Mouse (Mus musculus) C2C12 (cell line): Measurements from ENCODE around the gene Cdk19. TPM values are rescaled to one million over a fixed set of nuclear protein-coding genes. Genes with fewer than 3 reads are reported as not detected.

ENCODE experiments used
- H3K27me3 ChIP-seq: one replicate; pipeline ENCODE4 v1.6.1; 2011; ENCODE audit not compliant: control insufficient read depth, insufficient read depth, insufficient read length
- H3K36me3 ChIP-seq: one replicate; pipeline ENCODE4 v1.6.1; 2011; ENCODE audit not compliant: control insufficient read depth, insufficient read depth
- H3K4me3 ChIP-seq: one replicate; pipeline ENCODE4 v1.5.1; 2011; ENCODE audit warnings: mild to moderate bottlenecking, control low read depth; ENCODE audit not compliant: poor library complexity, insufficient read depth, severe bottlenecking
- H3K79me2 ChIP-seq: one replicate; pipeline ENCODE4 v1.6.1; 2011; ENCODE audit not compliant: control insufficient read depth, insufficient read depth
- H3K79me3 ChIP-seq: one replicate; pipeline ENCODE4 v1.6.1; 2011; ENCODE audit warnings: low read depth, control low read depth
- H3ac ChIP-seq: one replicate; pipeline ENCODE3; 2011; ENCODE audit warnings: low read depth; ENCODE audit not compliant: control insufficient read depth, insufficient read length
- CEBPB ChIP-seq: IDR thresholded peaks from one replicate; pipeline ENCODE4 v1.6.1; 2011; ENCODE audit warnings: low read depth, mild to moderate bottlenecking, control low read depth, moderate library complexity
- CTCF ChIP-seq: IDR thresholded peaks from one replicate; pipeline ENCODE4 v1.5.1; 2011; ENCODE audit not compliant: control insufficient read depth, insufficient read depth, insufficient read length
- FOSL1 ChIP-seq: IDR thresholded peaks from one replicate; pipeline ENCODE4 v1.8.0; 2011; ENCODE audit warnings: mild to moderate bottlenecking, low read length; ENCODE audit not compliant: poor library complexity, insufficient read depth, severe bottlenecking
- MAX ChIP-seq: IDR thresholded peaks from one replicate; pipeline ENCODE4 v1.6.1; 2011; ENCODE audit warnings: mild to moderate bottlenecking, control low read depth
- MYOD1 ChIP-seq: IDR thresholded peaks from one replicate; pipeline ENCODE4 v1.6.1; 2011; ENCODE audit warnings: low read depth; ENCODE audit not compliant: control insufficient read depth, insufficient read length
- MYOG ChIP-seq: IDR thresholded peaks from one replicate; pipeline ENCODE4 v1.6.1; 2011; ENCODE audit not compliant: control insufficient read depth, insufficient read length; ENCODE audit errors: extremely low read depth
- USF1 ChIP-seq: IDR thresholded peaks from one replicate; pipeline ENCODE4 v1.6.1; 2011; ENCODE audit warnings: low read depth, mild to moderate bottlenecking, control low read depth, moderate library complexity
- polyA plus RNA-seq: library from polyadenylated mRNA; unstranded; fragments of >200 nt; fragmentation: generic; extraction: Trizol; gene quantifications from one replicate; pipeline ENCODE4 v1.2.1, GENCODE M21; 2012; ENCODE audit warnings: missing spikeins

Gene Cdk19
- polyA plus RNA-seq, 1 experiment: 3.9 TPM

GRCm38 (mm10) chr10:40328004-40328551 lies 11.3 kb upstream of the Cdk19 start:
- H3K79me3 ChIP-seq: no peaks in the 10 kb centered on the region
- no peaks in the 10 kb centered on the region for H3K27me3 ChIP-seq
- H3K79me2 ChIP-seq: no peaks in the 10 kb centered on the region
- H3K36me3 ChIP-seq: no peaks in the 10 kb centered on the region
- TF ChIP-seq CEBPB: no peak
- TF ChIP-seq CTCF: no peak
- no peak overlapping the region for H3K4me3 ChIP-seq
- no peak overlapping the region for H3ac ChIP-seq

DNA sequence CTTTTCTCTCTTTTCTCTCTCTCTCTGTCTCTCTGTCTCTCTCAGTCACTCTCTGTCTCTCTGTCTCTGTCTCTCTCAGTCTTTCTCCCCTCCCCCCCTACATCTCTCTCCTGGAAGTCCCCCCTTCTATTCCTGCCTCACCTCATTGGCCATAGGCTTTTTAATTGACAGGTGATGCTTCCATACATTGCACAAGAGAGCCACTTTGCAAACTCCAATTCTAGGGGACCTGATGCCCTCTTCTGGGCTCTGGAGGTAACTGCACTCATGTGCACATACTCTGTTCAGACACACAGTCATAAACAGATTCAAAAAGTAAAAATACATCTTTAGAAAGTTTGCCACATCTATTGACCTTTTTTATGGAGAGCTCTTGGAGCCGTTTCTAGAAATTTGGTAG lies 9.1 kb upstream of the Cdk19 start:
- no peak overlapping the region for H3ac ChIP-seq
- no peak overlapping the region for H3K4me3 ChIP-seq
- no peaks in the 10 kb centered on the region for H3K36me3 ChIP-seq
- no peaks in the 10 kb centered on the region for H3K79me3 ChIP-seq
- no peaks in the 10 kb centered on the region for H3K79me2 ChIP-seq
- no peaks in the 10 kb centered on the region for H3K27me3 ChIP-seq
- TF ChIP-seq CTCF (no peak), USF1 (no peak), CEBPB (no peak), MAX (no peak), MYOG (no peak), FOSL1 (no peak), MYOD1 (no peak)

DNA sequence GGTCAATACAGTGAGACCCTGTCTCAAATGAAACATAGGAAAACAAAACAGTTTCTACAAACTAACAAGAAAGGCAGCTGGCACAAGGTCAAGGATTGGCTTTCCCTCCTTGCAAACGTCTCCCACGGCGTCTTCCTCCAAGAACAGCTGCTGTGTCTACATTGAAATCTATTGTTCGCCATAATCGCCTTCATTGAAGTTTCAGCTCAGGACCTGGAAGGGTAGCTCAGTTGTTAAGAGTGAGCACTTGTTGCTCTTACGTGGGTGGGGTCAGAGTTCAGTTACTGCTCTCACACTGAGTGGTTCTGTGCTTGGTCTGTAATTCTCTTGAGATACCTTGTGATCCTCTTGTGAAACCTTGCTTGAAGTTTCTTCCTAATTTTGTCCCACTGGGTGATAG lies 6.5 kb upstream of the Cdk19 start:
- no peaks in the 10 kb centered on the region for H3K79me3 ChIP-seq
- TF ChIP-seq MYOD1 (no peak), CTCF (no peak), MYOG (no peak), CEBPB (no peak), FOSL1 (no peak), USF1 (no peak), MAX (no peak)
- no peaks in the 10 kb centered on the region for H3K79me2 ChIP-seq
- no peaks in the 10 kb centered on the region for H3K36me3 ChIP-seq
- H3ac ChIP-seq: no peak overlapping the region
- no peaks in the 10 kb centered on the region for H3K27me3 ChIP-seq
- H3K4me3 ChIP-seq: no peak overlapping the region

DNA sequence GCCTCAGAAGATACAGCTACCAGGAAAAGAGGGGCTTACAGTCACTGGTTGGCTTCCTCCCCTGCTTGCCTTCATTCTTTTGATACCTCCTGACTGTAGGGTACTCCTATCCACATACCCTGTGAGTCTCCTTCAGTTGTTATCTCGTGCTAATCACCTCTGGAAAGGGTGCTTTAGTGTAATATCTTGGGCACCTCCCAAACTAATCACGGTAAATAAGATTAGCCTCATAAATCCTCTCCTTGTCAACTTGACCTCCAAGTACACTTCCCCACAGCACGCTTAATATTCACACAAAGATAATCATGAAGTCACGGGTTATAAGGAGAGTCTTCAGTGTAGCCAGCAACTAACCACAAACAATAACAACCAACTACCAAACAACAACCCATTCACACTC lies 2.7 kb downstream of the Cdk19 start:
- H3K27me3 ChIP-seq: no peaks in the 10 kb centered on the region
- no peaks in the 10 kb centered on the region for H3K36me3 ChIP-seq
- H3ac ChIP-seq: no peak overlapping the region
- no peaks in the 10 kb centered on the region for H3K79me3 ChIP-seq
- no peak for TF ChIP-seq MYOG
- TF ChIP-seq CTCF: no peak
- TF ChIP-seq MAX: no peak
- no peak for TF ChIP-seq CEBPB
- TF ChIP-seq FOSL1: no peak
- no peak for TF ChIP-seq USF1
- no peak for TF ChIP-seq MYOD1
- H3K79me2 ChIP-seq: no peaks in the 10 kb centered on the region
- no peak overlapping the region for H3K4me3 ChIP-seq

DNA sequence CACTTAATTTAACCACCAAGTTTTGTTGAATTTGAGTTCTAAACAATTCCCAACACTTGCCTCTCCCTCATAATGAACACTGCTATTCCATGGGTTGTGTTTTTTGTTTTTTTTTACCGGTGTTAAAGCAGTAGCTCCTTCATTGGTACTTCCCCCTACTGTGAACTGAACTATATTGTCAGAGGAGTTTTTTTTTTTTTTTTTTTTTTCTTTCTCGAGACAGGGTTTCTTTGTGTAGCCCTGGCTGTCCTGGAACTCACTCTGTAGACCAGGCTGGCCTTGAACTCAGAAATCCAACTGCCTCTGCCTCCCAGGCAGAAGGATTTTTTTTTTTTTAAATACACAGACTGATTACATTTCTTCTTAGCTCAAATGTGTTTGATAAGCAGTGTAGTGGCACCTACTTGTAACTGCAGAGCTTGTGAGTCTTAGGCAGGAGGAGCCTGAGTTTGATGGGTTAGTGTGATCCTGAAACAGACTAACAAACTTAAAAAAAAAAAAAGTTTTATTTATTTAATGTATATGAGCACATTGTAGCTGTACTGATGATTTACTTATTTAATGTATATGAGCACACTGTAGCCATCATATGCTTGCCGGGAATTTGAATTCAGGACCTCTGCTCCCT lies 7.5 kb downstream of the Cdk19 start:
- peaks cover 19% of the 10 kb centered on the region for H3K79me2 ChIP-seq
- H3K27me3 ChIP-seq: no peaks in the 10 kb centered on the region
- no peak overlapping the region for H3K4me3 ChIP-seq
- H3K79me3 ChIP-seq: peaks cover 3% of the 10 kb centered on the region
- no peak overlapping the region for H3ac ChIP-seq
- H3K36me3 ChIP-seq: no peaks in the 10 kb centered on the region
- no peak for TF ChIP-seq CEBPB
- no peak for TF ChIP-seq FOSL1
- no peak for TF ChIP-seq MYOG
- no peak for TF ChIP-seq CTCF
- TF ChIP-seq USF1: no peak
- no peak for TF ChIP-seq MYOD1
- TF ChIP-seq MAX: no peak
